Mouse (Mus musculus) urinary bladder, postnatal 36 days (tissue): ENCODE data around the gene Chst1.
A peak's percentile ranks its signal among the peaks of the same experiment; 100 is the strongest.

Source experiments
- DNase-seq, 2 experiments: peaks; one replicate each; pipeline ENCODE4 v3.0.0; 2022; ENCODE audit warnings: low spot score in 2 of 2, mixed read lengths in 1 of 2

Chst1 gene

DNA sequence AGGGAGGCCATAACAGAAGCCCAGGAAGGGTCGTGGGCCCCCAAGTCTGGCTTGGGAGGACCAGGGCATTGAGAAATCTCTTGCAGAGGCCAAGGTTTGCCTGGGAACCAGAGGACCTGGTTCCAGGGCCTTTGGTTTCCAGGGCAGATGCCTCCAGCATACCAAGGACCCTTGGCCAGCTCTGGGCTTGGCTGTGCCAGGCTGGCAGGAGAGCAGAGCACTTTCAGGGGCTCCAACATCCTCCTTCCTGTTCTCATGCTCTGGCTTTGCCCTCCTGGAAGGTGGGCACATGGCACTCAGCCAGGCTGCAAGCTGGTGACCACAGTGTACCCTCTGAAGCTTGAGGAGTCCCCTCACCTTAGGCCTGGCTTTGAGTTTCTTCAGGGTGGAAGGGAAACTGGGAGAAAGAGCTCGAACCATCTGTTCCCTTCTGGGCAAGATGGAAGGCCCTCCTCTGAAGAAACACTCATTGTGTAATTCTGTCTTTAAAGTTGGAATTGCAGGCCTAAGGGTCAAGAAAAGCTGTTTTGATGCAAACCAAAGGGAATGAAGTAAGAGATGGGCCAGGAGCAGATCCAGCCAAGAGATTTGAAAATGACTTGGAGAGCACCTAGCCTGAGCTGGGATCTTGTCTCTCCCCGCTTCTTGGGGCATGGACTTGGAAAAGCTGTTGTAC is 10.3 kb downstream of the Chst1 start:
- DNase-seq, result no peak

DNA sequence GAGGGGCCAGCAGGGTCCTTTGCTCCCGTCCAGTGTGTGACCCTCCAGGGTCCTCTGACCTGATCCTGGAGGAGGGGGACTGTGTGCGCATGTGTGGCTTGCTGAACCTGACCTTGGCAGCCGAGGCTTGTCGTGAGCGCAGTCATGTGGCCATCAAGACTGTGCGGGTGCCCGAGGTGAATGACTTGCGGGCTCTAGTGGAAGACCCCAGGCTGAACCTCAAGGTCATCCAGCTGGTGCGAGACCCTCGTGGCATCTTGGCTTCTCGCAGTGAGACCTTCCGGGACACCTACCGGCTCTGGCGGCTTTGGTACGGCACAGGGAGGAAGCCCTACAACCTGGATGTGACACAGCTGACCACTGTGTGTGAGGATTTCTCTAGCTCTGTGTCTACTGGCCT is 14.1 kb downstream of the Chst1 start:
- no peak for DNase-seq

DNA sequence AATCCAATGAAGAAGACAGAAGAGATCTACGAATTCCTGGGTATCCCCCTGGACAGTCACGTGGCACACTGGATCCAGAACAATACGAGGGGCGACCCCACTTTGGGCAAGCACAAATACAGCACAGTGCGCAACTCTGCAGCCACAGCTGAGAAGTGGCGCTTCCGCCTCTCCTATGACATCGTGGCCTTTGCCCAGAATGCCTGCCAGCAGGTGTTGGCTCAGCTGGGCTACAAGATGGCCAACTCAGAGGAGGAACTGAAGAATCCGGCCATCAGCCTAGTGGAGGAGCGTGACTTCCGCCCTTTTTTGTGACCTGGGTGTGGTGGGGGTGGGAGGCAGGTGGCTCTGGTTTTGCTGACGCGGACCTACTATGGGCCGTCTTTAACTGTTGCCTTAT is 14.6 kb downstream of the Chst1 start:
- no peak for DNase-seq

DNA sequence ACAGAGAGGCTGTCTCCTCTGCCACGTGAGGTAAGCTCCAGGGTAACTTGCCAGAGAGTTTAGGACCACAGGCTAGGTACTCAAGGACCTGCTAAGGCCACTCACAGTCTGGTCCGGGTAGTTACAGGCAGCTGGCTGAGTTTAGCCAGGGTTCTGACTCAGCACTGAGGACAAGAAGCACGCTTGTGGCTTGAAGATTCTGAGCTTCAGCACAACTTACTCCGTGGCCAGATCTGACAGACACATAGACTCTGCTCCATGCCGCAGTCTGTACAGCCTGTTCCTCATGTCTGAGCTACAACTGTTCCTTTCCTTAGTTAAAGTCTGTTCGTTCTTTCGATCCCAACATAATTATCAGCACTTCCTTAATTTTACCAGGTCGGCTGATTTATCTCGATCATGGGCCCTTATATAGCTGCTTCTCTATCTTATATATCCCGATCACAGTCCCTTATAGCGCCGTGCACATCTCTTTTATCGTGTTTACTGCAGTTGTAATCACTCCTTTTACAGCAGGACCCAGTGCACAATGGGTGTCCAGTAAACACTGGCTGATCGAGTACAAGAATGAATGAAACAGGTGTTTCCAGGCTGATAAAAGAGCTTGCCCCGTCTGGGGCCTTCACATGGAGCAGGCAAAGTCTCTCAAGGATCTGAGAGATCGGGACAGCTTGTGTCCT is 17.7 kb downstream of the Chst1 start:
- DNase-seq, result no peak

DNA sequence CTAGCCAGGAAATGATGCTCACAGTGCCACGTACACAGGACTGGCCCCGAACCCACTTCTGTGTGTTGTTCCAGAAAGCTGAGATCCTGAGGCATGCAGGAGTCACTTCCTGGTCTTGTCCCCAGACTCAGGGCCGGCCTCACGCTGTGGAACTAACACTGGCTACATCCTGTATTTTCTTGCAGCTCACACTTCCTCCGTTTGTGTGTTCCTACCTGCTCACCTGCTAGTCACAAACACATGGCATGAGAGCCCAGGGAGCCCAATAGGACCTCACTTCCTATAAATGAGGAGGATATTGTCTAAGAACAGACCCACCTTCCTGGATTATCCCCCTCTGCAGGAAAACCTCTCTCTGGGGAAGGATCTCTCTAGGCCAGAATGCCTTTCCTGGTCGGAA is 18.5 kb downstream of the Chst1 start:
- DNase-seq, result no peak

DNA sequence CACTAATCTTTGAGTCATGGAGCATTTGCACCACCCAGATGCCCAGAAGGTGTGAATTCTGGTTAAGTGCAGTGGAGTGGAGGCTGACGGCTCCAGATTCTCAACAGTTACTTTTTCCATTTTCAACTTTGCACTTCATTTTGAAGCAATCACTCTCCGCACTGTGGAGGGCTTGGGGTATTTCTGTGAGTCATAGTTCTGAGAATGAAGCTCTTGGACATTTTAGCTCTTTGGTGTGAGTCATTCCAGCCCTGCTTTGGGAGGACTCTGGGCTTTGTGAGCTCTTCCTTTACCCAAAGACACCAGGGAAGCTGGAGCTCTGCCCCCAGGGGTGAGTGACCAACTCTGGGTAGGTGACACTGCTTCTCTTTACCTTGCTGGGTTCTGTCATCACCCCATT is 28.1 kb downstream of the Chst1 start:
- DNase-seq, result no peak

DNA sequence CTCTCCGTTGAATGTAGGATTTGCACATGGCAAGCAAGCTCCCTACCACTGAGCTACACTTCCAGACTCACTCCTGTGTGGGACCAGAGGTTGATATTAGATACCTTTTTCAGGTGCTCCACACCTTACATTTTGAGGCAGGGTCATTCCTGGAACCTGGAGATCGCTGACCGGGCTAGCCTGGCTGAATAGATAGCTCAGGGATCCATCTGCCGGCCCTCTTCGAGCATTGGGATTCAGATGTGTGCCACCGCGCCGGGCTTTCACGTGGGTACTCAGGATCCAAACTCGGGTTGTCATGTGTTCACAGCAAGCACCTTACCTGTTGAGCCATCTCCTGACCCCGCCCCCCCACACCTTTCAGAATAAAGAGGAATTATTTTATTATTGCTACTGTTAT is 31.3 kb downstream of the Chst1 start:
- DNase-seq, result no peak

DNA sequence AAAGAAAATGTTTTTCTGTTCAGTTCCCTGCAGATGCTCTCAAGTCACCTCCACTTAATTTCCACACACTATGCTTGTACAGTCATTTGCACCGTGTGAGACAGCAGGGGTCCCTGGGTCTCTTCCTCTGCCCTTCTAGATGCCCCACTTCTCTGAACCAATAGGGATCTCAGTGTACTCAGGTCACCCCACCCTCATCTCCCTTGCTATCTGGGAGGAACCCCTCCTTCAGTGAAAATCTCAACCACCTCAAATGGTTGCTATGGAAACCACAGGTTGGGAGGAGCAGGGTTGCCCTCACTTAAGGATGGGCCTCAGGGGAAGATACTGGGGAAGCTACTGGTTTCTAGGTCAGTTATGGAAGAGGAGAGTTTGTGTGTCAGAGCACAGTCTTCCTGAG is 32.5 kb downstream of the Chst1 start:
- no peak for DNase-seq

DNA sequence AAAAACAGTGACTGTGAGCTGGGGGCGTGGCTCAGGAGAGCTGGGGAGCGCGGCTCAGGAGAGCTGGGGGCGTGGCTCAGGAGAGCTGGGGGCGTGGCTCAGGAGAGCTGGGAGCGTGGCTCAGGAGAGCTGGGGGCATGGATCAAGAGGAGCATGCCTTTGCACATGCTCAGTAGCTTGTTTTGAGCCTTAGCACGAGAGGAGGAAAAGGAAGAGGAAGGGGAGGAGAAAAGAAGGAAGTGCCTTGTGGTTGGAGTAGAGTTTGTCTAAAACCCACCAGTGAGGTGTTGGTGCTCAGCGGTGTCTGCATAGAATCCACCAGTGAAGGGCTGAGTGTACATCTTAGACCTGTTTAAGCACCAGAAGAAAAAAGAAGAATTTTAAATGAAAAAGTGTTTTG is 41.0 kb downstream of the Chst1 start:
- no peak for DNase-seq

DNA sequence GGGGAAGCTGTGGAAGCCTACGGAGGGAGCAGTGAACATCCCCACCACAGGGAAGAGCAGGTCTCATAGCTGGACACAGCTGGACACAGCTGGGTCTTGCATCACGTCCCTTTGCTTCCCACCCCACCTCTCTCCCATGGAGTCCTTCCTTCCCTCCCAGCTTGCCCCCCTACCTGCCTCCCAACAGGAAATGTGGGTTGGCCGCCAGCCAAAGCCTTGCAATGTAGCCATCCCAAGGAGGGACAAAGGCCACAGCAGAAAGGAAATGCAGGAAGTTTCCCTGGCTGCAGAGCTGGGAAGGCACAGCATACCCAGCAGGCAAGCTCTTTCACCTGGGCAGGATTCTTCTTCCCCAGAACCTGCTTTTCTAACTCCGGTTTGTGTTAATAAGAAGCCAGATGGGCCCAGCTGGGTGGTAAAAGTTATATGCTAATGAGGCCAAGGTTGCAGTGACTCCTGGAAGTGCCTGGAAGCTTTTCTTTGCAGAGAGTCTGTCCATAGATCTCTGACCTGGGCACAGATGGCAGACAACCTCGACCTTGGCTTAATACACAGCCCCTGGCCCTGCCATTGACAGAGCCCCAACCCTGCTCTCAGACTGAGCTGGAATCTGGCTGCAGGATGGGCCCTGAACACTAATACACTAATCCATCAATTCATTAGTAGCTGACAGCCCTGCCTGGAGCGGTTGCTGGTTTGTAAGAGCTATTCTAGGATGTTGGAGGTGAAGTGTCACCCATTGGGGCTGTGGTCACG is 46.0 kb downstream of the Chst1 start:
- DNase-seq, result peak in 1 of 2 experiments; percentile 19

DNA sequence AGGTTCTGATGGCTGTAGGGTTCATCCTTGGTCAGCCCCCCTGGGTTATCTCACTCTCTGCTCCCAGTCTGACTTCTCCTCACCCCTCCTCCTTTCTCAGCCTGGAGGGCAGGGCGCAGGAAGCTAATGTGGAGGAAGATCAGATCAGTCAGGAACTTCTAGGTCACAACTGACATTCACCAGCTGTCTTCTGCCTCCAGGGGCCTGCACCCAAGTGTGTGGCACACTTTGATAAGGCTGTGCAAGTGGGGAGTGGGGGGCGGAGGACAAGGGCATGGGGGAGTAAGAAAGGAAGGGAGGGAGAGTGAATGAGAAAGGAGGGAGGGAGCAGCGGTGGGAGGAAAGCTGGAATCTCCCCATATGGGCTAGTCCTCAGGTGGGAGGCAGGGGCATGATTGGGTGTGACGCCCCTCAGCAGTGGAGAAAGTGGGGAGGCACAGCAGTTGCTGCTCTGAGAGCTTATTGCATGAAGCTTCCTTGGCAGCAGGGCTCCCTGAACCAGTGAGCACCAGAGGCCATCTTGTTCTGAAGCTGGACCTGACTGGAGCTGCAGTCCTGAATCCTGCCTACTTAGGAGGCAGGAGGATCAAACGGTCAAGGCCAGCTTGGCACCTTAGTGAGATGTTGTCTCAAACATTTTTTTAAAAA is 49.8 kb downstream of the Chst1 start:
- DNase-seq, result no peak

DNA sequence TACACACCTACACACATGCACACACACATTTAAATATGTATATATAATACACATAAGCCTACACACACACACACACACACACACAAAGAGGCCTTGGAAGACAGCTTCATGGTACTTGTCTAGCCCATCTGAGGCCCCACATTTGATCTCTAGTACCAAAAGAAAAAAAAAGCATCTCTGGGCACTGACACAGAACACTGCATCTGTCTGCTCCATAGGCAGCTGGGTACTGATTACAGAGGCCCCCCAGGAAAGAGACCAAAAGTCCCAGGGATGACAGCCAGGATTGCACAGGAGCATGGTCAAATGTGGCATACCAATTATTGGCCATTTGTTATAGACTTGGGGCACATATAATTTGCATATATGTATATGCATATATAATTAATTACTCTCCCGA is 50.9 kb downstream of the Chst1 start:
- no peak for DNase-seq

DNA sequence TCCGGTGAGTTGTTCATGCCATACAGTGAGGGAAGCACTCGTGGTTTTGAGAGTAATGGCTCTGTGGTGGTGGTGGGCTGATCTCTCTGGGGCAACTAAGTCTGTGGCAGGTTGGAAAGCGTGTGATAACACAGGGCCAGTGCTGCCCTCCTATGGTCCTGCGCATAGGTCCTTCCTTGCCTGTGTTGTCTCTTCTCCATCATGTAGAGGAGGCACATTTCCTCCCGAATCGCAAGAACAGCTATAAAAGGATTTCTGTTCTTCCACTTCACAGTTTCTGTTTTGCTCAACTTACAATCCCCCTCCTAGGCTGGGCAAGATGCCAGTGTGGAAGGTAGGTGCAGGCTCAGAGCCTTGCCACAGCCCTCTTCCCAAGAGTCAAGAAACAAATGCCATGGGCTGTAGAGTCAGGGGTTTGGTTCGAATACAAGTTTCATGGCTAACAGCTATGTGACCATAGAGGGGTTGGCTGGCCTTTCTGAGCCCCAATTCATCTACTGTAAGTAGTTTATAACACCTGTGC is 51.8 kb downstream of the Chst1 start:
- no peak for DNase-seq

DNA sequence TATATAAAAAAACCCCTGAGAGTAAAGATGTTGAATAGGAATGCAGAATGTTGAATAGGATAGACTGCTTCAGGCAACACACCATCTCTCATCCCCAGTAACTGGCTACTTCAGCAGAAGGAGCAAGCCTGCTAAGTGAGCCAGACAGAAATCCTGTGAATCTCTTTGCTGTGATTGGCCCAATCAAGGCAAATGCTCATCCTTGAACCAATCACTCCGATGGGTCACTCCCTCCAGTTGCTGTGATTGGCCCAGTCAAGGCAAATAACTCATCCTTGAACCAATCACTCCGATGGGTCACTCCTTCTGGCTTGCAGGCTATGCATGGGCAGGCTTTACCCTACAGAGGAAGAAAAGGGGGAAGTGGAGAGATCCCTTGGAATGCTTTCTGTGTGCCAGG is 57.7 kb downstream of the Chst1 start:
- no peak for DNase-seq

DNA sequence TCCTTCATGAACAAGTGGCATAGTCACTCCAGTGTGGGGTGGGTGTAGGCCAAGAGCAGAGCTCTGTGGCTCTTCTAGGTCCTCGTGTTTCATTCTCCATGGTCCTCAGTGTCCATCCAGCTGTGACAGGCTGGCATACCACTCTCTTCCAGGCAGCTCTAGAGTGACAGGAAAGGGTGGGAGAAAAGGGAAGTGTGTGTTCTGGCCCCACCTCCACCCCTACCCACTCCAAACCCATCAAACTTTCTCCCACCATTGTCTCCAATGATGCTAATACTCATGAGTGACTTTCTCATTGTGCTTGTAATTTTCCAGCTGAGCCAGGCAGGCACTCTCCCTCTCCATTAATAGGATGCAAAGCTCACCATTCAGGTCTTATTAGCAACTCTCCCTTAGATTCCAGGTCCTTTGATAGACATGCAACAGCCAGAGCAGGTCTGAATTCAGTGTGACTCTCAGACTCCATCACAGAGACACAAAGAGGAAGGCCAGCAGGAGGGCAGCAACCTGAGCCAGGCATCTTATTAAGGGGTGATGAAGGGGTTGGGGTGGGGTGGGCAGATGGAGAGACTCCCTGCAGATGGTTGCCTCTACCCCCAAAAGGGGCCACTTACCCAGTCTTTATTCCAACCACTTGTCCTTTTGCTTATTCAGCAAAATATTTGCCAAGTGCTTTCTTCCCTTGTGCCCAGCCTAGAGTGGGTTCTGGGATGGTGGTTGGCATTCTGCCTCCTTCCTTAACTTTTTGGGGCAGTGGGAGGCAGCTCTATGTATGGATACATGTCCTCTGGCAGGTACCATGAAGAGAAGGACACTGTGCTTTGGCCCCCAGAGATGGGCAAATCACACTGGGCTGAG is 59.0 kb downstream of the Chst1 start:
- DNase-seq, result no peak

DNA sequence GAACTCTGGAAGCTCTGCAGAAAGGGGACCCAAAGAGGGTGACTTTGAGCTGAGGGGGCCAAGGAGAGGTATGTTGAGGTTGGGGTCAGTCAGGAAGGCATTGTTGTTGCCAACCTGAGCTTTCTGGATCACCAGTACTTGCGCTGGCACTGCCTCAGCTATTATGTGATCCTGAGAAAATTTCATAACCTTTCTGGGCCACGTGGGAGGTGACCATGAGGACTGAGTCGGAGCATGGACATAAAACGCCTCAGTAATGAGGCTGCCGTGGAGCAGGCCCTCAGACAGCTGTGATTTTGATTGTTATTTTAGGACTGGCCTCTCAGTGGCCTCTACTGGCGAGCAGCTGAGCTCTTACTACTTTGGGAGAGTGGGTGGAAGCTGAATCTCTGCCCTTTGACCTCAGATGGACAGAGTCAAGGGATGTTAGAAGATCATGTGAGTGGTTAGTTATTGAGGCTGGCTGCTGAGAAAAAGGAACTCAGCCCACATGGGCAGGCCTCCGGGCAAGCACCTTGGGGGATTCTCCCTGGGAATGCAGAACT is 60.1 kb downstream of the Chst1 start:
- no peak for DNase-seq

DNA sequence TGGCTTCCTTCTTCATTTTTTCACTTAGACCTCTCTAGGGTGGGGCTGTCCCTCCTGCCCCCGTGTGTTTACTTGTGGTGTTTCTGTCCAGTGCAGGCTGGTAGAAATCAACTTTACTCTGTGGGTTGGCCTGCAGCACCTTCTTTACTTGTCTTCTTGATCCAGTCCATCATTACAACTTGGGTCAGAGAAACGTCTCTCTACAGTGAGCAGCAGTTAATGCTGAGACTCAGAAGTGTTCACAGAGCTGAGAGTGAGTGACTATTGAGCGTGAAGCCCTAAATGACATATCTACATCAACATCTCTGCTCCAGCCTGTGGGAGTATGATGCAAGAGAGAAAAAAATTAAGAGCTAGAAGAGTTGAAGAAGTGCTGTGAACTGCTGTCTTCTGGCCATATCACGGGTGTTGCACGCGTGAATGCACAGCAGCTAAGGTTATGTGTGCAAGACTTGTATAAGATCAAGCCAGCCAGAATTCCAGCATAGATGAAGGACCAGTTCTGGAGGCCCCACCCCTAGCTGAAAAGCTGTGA is 63.1 kb downstream of the Chst1 start:
- DNase-seq, result no peak
